Mouse (Mus musculus) G1E-ER4 (cell line): Measurements from ENCODE around the gene Tmem245. TPM values are rescaled to one million over a fixed set of nuclear protein-coding genes. Genes with fewer than 3 reads are reported as not detected.

Experiments
- GATA1 ChIP-seq: IDR thresholded peaks from one replicate; pipeline ENCODE4 v1.8.0; 2012; ENCODE audit warnings: low read length, inconsistent platforms
- polyA plus RNA-seq: library from polyadenylated mRNA; stranded (reverse); fragments of >175 nt; gene quantifications from 2 replicates; pipeline ENCODE4 v1.2.3, GENCODE M21; 2012

The Tmem245 gene
- 0.75 and 0.92 TPM in 2 replicates for polyA plus RNA-seq

DNA sequence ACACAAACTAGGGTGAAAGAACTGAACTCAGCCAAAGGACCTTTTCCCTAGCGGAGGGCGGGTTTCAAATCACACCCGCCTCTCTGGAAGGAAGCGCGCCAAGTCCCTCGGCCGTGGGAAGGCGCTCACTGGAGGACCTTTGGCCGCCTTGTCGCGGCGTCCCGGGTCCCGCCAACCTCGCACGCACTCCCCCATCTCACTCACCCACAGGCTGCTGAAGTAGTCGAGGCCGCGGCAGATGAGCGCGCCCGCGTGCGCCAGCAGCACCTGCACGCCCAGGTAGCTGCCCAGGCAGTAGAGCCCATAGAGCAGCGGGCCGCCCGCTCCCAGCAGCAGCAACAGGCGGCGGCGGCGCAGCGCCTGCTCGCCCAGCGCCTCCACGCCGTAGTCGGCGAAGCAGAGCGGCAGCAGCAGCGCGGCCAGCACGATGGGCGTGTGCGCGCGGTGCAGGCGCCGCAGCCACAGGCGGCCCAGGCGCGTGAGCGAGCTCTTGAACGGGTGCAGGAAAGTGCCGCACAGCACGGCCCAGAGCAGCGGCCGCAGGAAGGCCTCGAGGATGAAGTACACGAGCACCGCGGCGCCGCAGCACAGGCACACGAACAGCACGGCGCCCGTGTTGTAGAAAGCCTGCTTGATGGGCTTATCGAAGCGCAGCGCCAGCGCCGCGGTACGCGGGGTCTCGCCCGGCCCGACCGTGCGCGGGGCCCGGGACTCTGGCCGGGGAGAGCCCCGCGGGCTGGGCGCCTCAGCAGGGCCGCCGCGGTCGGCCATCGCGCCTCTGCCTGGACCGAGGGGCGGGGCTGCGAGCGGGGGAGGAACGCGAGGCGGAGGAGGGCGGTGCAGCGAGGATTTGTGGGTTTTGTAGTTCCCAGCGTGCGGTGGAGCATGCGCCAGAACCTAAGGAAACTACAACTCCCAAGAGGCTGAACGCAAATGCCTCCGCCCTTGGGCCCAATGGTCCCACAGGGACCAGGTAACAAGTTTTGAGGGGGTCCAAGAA is at the start of gene Tmem245:
Tmem245 (minus strand) TSS at position 797 of the 1,000 bp plus-strand sequence.
- TF ChIP-seq GATA1: no peak

DNA sequence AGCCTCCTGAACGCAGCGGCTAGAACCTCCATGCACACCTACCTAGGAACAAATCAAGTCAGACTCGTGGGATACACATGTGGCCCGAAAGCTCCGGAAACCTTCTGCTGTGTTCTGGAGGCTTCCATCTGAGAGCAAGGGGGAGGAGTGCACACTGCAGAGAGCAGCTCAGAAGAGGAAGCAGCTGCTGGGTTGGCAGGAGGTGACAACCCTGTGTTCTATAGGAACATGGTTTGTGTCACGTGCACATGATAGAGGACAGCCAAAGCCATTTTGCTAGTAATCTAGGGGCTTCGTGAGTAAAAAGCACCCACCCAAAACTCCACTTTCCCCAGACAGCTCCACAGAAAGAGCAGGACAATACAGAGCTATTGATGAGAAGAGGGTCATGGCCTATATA is 46.1 kb upstream of the Tmem245 start:
- TF ChIP-seq GATA1: no peak

DNA sequence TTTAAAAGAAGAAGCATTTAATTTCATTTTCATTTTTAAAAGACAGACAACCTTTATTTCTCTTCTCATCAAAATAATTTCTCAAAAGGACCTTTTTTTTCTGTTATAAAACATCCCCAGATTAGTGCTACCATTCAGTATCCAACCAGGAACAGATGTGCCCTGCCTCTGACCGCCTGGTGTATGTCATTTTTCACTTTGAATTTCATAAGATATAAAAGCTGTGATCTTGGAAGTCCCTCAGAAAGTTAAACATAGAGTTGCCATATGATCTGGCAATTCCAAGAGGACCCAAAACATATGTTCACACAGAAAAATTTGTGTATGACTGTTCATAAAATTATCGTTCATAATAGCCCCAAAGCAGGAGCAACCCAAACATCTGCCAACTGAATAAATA is 44.7 kb upstream of the Tmem245 start:
- no peak for TF ChIP-seq GATA1

DNA sequence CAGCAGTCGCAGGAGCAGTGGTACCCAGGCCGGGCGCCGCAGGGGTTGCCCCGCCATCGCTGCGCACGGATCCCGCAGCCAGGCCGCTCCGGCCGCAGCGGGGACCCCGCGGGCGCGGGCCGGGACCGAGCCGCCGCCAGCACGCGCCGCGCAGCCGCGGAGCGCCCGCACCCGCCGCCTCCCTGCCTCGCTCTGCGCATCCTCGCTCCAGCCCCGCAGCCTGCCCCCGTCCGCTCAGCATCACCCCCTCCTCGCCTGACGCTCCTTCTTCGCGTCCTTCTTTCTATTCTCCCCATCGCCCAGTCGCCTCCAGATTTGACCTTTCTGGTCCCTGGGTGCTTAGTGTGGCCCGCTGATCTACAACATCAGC is 43.0 kb upstream of the Tmem245 start, which contains the start of gene Frrs1l:
Frrs1l (minus strand) TSS at position 177 of the 370 bp plus-strand sequence.
- no peak for TF ChIP-seq GATA1

DNA sequence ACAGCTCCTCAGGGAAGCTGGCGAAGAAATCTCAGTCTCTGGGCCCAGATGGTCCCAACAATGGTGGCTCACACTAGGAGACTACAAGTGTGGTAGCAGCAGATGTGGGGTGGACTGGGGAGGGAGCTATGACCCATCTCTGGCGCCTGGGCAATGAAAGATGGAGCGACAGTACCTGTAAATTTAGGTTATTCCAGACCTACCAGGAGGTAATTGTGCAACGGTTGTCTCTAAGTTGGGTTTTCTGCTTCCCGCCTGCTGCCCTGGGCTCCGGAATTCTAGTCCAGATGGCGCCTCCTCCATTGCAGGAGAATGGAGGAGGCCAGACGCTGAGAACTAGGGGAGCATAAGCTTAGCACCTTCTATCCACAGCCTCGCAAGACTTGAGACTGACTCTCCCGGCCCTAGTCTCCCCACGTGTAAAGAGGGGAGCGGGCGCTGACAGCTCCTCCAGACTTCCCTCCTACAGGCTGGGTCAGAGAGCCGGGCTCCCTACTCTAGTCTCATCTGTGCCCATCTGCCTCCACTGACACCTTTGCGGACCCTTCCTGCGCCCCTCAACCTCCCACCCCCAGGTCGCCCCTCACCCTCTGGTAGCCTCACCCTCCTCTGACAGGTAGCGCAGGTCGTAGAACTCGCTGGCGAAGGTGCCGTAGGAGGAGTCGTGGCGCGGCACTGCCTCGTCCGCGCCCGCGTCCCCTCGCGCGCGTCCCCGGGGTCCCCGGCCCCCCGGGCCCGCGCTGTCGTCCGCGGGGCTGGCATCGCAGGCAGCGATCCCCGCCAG is 42.4 kb upstream of the Tmem245 start:
- no peak for TF ChIP-seq GATA1

DNA sequence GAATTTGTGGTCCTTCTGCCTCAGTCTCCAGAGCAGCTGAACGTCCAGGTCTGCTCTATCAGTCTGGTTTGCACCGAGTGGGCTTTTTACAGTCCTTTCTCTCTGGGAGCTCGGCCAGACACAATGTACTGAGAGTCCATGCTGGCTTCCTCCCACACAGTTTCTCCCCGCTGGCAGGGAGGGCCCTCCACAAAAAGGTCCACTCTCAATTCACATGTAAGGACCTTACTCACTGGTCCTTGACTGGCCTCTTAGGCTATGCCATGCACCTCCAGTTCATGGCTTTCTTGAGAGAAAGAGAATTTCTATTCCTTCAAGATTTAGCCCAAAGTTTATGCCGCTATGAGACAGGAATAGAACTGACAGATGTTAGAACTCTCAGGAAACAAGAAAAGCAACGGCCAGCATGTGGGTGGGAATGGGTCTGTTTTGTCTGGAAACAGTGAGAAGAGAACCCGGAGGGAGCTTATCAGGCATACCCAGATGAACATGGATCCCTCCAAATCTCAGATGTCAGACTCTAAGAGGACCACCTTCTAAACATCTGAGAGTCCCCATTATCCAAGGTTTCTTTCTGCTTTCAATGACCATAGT is 18.4 kb upstream of the Tmem245 start:
- TF ChIP-seq GATA1: no peak

DNA sequence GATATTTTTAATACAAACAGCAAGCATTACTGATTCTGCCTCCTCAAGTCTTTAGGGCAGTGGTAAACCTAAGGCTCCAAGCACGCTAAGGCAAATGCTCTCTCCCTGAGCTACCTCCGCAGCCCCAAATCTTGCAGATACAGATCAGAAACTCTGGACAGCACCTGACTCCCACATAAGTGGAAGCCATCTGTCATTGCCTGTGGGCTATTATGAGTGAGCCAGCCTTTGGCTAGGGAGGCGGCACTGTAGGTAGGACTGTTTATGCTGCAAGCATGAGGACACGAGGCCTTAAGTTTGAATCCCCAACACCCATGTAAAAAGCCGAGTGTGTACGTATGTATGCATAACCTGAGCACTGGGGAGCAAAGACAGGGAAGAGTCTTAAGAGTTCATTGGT is 16.4 kb upstream of the Tmem245 start:
- TF ChIP-seq GATA1: no peak

DNA sequence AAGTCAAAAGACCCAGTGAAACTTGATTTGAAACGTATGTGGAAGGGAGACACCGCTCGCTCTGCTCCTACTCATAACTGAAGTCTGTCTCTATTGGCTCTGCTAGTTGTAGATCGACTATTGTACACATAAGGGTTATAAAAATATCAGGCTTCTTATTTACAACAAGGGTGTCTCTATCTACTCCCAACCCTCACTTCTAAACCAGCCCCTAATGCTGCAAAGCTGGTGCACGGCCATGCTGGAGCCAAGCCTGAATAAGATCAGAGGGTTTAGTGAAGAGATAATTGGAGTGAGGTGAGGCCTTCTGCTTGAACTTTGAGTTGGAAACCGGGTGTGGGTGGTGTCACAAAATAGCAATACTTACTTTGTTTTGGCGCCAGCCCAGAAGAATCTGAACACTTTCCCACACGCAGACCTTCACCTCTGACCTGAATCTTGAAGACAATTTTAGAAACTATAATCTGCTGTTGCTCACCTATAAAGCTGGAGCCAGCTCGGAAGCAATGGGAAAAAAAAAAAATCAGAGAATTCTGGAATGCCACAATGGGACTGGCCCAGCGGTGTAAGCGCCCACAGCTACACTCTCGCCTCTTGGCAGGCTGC is 14.2 kb upstream of the Tmem245 start:
- TF ChIP-seq GATA1: no peak

DNA sequence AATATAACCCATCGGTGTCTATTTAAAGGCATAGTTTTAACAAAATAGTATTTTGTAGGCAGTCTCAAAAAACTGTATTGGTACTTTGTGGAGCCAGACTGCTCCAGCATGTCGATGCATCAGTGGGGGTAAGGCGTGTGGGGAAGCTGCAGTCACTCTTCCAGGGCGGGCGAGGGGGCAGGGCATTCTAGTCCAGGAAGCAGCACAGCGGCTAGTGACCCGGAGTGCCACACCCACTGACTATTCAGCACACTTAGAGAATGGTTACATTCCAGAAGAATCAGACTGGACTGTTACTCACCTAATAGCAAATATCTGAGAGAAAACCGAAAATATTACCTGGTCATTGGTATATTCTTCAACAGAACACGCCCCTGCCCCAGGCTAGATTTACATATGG is 10.3 kb upstream of the Tmem245 start:
- TF ChIP-seq GATA1: no peak

DNA sequence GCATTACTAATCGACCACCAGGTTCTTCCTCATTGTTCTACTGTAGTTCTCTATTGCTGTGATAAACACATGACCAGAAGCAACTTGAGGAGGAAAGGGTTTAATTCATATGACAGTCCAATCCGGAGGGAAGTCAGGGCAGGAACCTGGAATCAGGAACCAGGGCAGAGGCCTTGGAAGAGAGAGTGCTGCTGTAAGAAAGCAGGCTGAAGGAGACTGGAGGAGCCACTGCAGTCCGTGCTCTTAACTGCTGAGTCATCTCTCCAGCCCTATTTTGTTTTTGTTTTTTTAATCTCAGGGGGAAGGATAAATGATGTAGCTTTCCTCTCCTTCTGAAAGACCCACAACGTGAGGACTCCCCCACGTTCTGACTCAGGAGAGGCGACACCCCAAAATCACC is 6.0 kb upstream of the Tmem245 start:
- no peak for TF ChIP-seq GATA1

DNA sequence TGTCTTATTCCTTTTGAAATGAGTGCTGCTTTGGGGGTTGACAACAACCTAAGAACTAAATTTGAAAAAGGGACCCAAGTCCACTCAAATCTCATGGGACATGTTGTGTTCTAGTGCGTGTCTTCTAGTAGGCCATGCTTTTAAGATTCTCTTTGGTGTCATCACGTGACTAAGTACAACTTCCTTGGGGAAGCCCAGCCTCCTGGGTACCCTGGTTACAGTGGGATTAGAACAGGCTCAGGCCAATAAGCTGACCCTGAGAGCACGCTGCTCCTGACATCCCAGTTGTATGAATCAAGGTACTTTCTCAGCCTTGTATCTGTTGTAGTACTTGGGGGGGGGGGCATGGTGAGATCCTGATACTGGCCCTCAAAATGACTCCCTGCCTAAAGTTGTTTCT is 4.5 kb upstream of the Tmem245 start:
- TF ChIP-seq GATA1: no peak

DNA sequence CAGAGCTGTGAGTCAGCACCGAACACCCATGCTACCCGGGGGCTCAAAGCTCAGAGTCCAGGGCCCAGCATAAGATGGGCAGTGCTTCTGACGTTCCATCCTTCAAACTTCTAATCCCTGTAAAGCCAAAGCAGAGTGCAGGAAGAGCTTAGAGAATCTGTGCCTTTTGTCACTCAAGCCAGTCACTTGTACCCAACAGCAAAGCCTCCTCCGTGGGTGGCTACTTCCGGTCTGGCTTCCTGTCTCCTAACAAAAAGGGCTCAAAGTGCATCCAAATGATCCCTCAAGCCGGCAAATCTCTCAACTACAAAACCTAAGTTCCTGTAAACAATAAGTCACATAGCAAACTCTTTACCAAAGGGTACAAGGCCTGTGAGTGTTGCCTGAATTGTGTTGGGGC is 2.3 kb upstream of the Tmem245 start:
- no peak for TF ChIP-seq GATA1

DNA sequence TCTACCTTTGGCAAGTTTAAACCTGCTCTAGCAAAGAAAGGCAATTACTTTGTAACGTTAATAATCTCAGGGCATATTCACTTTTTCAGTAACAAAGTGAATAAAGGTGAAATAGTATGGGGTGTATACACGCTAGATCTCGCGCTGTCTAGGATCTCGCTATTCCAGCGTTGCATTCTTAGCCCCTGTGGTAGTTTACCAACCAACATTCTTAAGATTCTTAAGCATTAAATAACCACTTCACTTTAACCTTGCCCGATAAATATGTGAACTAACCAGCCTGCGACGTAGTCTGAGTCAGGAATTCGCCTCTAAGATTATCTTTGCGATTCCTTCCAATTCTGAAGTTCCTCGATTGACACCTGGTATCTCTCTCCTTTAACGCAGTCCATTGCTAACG is 1.1 kb downstream of the Tmem245 start:
- no peak for TF ChIP-seq GATA1

DNA sequence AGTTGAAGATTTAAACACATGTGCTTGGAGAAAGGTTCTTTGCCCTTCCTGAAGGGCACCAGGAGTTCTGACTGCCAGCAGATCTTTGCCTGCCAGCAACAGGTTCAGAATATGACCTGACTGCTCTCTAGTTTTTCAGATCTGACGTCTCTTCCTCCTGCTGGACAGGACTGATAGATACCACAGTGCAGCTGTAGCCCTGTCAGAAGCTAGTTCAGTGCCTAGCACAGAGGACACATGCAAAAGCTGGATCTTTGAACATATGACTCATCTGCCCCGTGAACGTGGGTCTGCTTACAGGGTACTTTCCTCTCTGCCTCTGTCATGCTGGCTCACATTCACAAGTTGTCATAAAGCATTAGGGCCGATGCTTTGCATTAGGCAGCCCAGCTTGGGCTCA is 3.0 kb downstream of the Tmem245 start:
- TF ChIP-seq GATA1: no peak

DNA sequence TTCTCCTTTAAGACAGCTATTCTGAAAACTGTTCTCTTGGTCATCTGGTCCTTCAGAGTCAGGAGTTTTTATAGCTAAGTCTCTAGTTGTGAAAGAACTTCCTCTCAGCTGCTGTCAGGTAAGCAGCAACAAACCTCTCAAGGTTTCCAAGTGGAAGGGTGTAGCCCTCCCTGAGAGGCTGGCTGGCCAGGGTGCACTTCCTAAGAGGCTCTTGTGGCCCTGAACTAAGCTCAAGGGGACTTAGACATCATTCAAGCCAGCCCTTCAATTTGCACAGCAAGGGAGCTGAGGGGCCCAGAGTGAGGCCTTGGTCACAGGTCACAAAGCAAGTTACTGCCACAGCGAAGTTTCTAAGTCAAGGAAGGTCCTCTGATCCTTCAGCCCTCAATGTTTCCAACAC is 4.0 kb downstream of the Tmem245 start:
- no peak for TF ChIP-seq GATA1

DNA sequence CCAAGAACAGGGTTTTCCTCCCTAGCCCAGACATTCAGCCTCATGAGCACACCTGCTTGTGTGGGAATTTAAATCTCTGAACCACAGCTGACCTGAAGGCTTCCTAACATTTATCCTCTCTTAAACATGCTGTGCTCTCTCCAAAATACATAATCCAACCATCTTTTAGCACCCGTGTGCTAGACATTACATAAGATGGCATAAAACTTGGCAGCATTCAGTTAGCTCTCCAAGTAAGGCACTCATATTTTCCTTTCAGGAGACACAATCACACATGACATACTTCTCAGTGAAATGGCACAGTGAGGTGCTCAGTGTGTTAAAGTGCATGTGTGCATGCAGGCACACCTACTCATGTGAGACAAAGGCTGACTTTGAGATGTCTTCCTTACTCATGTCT is 4.7 kb downstream of the Tmem245 start:
- no peak for TF ChIP-seq GATA1
